10 mouse cellular contexts compared by ENCODE assay signal in the genomic region with DNA sequence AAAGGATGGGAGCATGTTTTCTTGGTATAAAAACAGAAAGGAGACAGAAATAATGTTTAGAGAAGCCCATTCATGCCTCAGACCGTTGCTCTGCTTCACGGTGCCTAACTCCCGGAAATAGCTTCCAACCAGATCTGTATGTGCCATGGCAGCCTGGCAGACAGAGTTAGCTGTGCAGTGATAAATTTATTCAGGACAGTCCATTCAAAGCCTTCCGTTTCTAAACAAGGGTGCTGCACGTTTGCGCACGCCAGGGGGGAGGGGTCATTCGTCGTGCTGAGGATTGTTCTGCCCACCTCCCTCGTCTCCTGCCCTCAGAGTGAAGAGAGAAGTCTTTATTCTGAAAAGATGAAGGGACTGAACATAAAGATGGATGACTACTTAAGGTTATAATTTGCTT.
DNase-seq lines count a peak whose midpoint lies in the region; ATAC-seq lines count a peak whose summit lies in the region.
"Had no signal": no experiment of that assay in that cellular context is flagged by ENCODE, and none has a peak within 500 bp of the region (broad histone marks: within the 10 kb centered on the region; RNA-seq: fewer than 3 reads in every experiment).

No protein-coding gene starts in this region.

- WGBS in forebrain, embryonic 16.5 days = 47% methylated on average over 10 of the region's 10 CpGs
- WGBS in neural tube, embryonic 14.5 days = 11% methylated on average over 10 of the region's 10 CpGs
- 82% methylated on average over 10 of the region's 10 CpGs for WGBS in limb, embryonic 10.5 days

- H3K4me1 ChIP-seq in forebrain, embryonic 16.5 days (replicated peaks; ENCODE audit: control insufficient read depth, insufficient read depth, low read length) = 0 out of 2 replicates have a peak, but pooled peaks cover 2% of the 10 kb centered on the region
- 0 out of 2 replicates have a peak, but pooled peaks cover 10% of the 10 kb centered on the region for H3K4me1 ChIP-seq in neural tube, embryonic 14.5 days (ENCODE audit: control insufficient read depth, insufficient read depth, low read length)
- no peaks in the 10 kb centered on the region for H3K4me1 ChIP-seq in limb, embryonic 10.5 days
- H3K4me1 ChIP-seq: heart, embryonic 15.5 days had no signal

- no peak overlapping the region for H3K27ac ChIP-seq in forebrain, embryonic 16.5 days (ENCODE audit: low read length)
- no peak overlapping the region for H3K27ac ChIP-seq in neural tube, embryonic 14.5 days (ENCODE audit: low read depth, low read length)
- H3K27ac ChIP-seq in limb, embryonic 10.5 days = no peak overlapping the region
- H3K27ac ChIP-seq: heart, embryonic 15.5 days had no signal

- DNase-seq in frontal cortex, postnatal 25 days (ENCODE audit: low spot score in 2 of 2) = no peak
- peak; percentile 5 for DNase-seq in left cerebral cortex, adult 11 months (ENCODE audit: low spot score)
- DNase-seq in urinary bladder, postnatal 25 days (ENCODE audit: low spot score) = no peak
- DNase-seq in limb, embryonic 10.5 days (ENCODE audit: low spot score) = no peak
- DNase-seq: cerebellum, adult 9-11 months had no signal

- H3K4me3 ChIP-seq in forebrain, embryonic 16.5 days (replicated peaks; ENCODE audit: low read length) = no peak overlapping the region
- peak overlapping the region; percentile 20; the same call in 1 of the 2 replicates for H3K4me3 ChIP-seq in neural tube, embryonic 14.5 days (ENCODE audit: low read depth, low read length)
- H3K4me3 ChIP-seq in limb, embryonic 10.5 days = no peak overlapping the region
- H3K4me3 ChIP-seq: heart, embryonic 15.5 days had no signal

- ATAC-seq in frontal cortex, adult (ENCODE audit: low TSS enrichment) = peak; percentile 89
- peak; percentile 54; the same call in 1 of the 2 replicates for ATAC-seq in forebrain, embryonic 16.5 days
- ATAC-seq in neural tube, embryonic 14.5 days (ENCODE audit: low read depth) = peak; percentile 67
- no peak for ATAC-seq in monocyte, adult 5-6 weeks (replicated peaks; ENCODE audit: insufficient number of reproducible peaks, low FRiP score, low TSS enrichment, poor library complexity, severe bottlenecking)

- no peaks in the 10 kb centered on the region for H3K36me3 ChIP-seq in forebrain, embryonic 16.5 days (ENCODE audit: control insufficient read depth, insufficient read depth)
- H3K36me3 ChIP-seq in neural tube, embryonic 14.5 days (ENCODE audit: control insufficient read depth, insufficient read depth, low read length) = no peaks in the 10 kb centered on the region
- no peaks in the 10 kb centered on the region for H3K36me3 ChIP-seq in limb, embryonic 10.5 days
- H3K36me3 ChIP-seq: heart, embryonic 15.5 days had no signal

- H3K4me2 ChIP-seq in forebrain, embryonic 16.5 days (ENCODE audit: low read length) = no peak overlapping the region
- H3K4me2 ChIP-seq in neural tube, embryonic 14.5 days (ENCODE audit: low read depth, low read length) = peak overlapping the region; percentile 48
- H3K4me2 ChIP-seq: heart, embryonic 15.5 days had no signal

- no peaks in the 10 kb centered on the region for H3K27me3 ChIP-seq in forebrain, embryonic 16.5 days (replicated peaks; ENCODE audit: control insufficient read depth, insufficient read depth, low read length)
- no peaks in the 10 kb centered on the region for H3K27me3 ChIP-seq in neural tube, embryonic 14.5 days (ENCODE audit: control insufficient read depth, insufficient read depth, low read length)
- H3K27me3 ChIP-seq in limb, embryonic 10.5 days (ENCODE audit: low read depth, poor library complexity, severe bottlenecking) = no peaks in the 10 kb centered on the region
- H3K27me3 ChIP-seq: heart, embryonic 15.5 days had no signal

- H3K9ac ChIP-seq in forebrain, embryonic 16.5 days (replicated peaks; ENCODE audit: low read depth, low read length) = no peak overlapping the region
- H3K9ac ChIP-seq in neural tube, embryonic 14.5 days (replicated peaks; ENCODE audit: low read depth, low read length) = no peak overlapping the region; the same call in 1 of the 2 replicates
- H3K9ac ChIP-seq: heart, embryonic 15.5 days had no signal

- H3K9me3 ChIP-seq in forebrain, embryonic 16.5 days (ENCODE audit: control insufficient read depth, low read length) = no peaks in the 10 kb centered on the region
- H3K9me3 ChIP-seq in neural tube, embryonic 14.5 days (ENCODE audit: control insufficient read depth, low read length) = no peaks in the 10 kb centered on the region
- H3K9me3 ChIP-seq in limb, embryonic 10.5 days (replicated peaks) = no peaks in the 10 kb centered on the region
- H3K9me3 ChIP-seq: heart, embryonic 15.5 days had no signal
